Mouse (Mus musculus) heart, postnatal 36 days (tissue): ENCODE data around the gene Celf2. TPM values are rescaled to one million over a fixed set of nuclear protein-coding genes. Genes with fewer than 3 reads are reported as not detected.
A peak's percentile ranks its signal among the peaks of the same experiment; 100 is the strongest.

Experiments used
- DNase-seq, 2 experiments: peaks; one replicate each; pipeline ENCODE4 v3.0.0; 2021 to 2022
- intact Hi-C: fragments of 180-260 bp; cut with DNase I; formaldehyde crosslinking; loops from one replicate; pipeline ENCODE4 v1.15.1; 2025
- total RNA-seq, 2 experiments: library from RNA; stranded (reverse); gene quantifications; 2 replicates each; pipeline ENCODE4 v1.2.3; 2021

Celf2 gene
- total RNA-seq, 2 experiments from 2014 or later: 68.4 to 73.2 TPM

- no peak for DNase-seq
- intact Hi-C loops: no loop called here
These were observed 566.5 kb downstream of the Celf2 start for GRCm38 (mm10) chr2:6942635-6943390.

- intact Hi-C loops: no loop called here
- no peak for DNase-seq
These were observed 570.2 kb downstream of the Celf2 start for GRCm38 (mm10) chr2:6939143-6939542.

GRCm38 (mm10) chr2:6933130-6933529 lies 576.2 kb downstream of the Celf2 start:
- intact Hi-C loops: no loop called here
- no peak for DNase-seq

- peak in 1 of 2 experiments; percentile 26 for DNase-seq
- intact Hi-C loops: no loop called here
These were observed 581.5 kb downstream of the Celf2 start for GRCm38 (mm10) chr2:6927693-6928360.

- DNase-seq: no peak
These were observed 583.9 kb downstream of the Celf2 start for GRCm38 (mm10) chr2:6925505-6925904.

GRCm38 (mm10) chr2:6923738-6924474 lies 585.5 kb downstream of the Celf2 start:
- intact Hi-C loops: no loop called here

More at GRCm38 (mm10) chr2:6925505-6925904, 583.9 kb downstream of the Celf2 start:
- intact Hi-C loops: no loop called here

GRCm38 (mm10) chr2:6915386-6915785 lies 594.0 kb downstream of the Celf2 start:
- intact Hi-C loops: no loop called here
- DNase-seq: no peak

More at GRCm38 (mm10) chr2:6923738-6924474, 585.5 kb downstream of the Celf2 start:
- no peak for DNase-seq

- no peak for DNase-seq
- intact Hi-C loops: no loop called here
These were observed 596.0 kb downstream of the Celf2 start for GRCm38 (mm10) chr2:6913315-6913714.

- intact Hi-C loops: no loop called here
- no peak for DNase-seq
These were observed 597.4 kb downstream of the Celf2 start for GRCm38 (mm10) chr2:6911932-6912331.

- intact Hi-C loops: no loop called here
- no peak for DNase-seq
These were observed 599.4 kb downstream of the Celf2 start for GRCm38 (mm10) chr2:6909921-6910320.

- intact Hi-C loops: no loop called here
These were observed 605.0 kb downstream of the Celf2 start for GRCm38 (mm10) chr2:6904411-6904810.

GRCm38 (mm10) chr2:6903251-6903763 lies 606.1 kb downstream of the Celf2 start:
- intact Hi-C loops: no loop called here
- no peak for DNase-seq

More at GRCm38 (mm10) chr2:6904411-6904810, 605.0 kb downstream of the Celf2 start:
- DNase-seq: no peak

- intact Hi-C loops: no loop called here
- no peak for DNase-seq
These were observed 612.5 kb downstream of the Celf2 start for GRCm38 (mm10) chr2:6896896-6897295.

- intact Hi-C loops: no loop called here
- no peak for DNase-seq
These were observed 615.8 kb downstream of the Celf2 start for GRCm38 (mm10) chr2:6893597-6893996.

GRCm38 (mm10) chr2:6893095-6893494 lies 616.3 kb downstream of the Celf2 start:
- no peak for DNase-seq
- intact Hi-C loops: no loop called here

GRCm38 (mm10) chr2:6884796-6885711 lies 624.3 kb downstream of the Celf2 start:
- DNase-seq: no peak
- intact Hi-C loops: no loop called here

- DNase-seq: no peak
- intact Hi-C loops: no loop called here
These were observed 625.2 kb downstream of the Celf2 start for GRCm38 (mm10) chr2:6883996-6884795.

GRCm38 (mm10) chr2:6882236-6882885 lies 627.0 kb downstream of the Celf2 start:
- no peak for DNase-seq
- intact Hi-C loops: no loop called here
